Mouse (Mus musculus) lung, adult 18-20 months (tissue): Measurements from ENCODE around the gene Phf10.
"Not testable (repeated sequence)": the region's sequence is repeated elsewhere in the genome, so short reads cannot be mapped to it uniquely, and the experiment has no call there.

Source experiments
- DNase-seq, 2 experiments: peaks; one replicate each; pipeline ENCODE4 v3.0.0; 2022; ENCODE audit warnings: mixed read lengths in 2 of 2

Gene Phf10

GRCm38 (mm10) chr17:14960951-14961556 lies at the start of gene Phf10:
Phf10 (minus strand) TSS chr17:14961273.
- DNase-seq = peak; percentile 27 to 34

GRCm38 (mm10) chr17:15009706-15010413 lies 48.8 kb upstream of the Phf10 start, which contains the start of gene Gm3435:
Gm3435 (plus strand) TSS chr17:15010176.
- not testable (repeated sequence) for DNase-seq

GRCm38 (mm10) chr17:15009088-15009487 lies 48.0 kb upstream of the Phf10 start:
- DNase-seq = not testable (repeated sequence)

DNA sequence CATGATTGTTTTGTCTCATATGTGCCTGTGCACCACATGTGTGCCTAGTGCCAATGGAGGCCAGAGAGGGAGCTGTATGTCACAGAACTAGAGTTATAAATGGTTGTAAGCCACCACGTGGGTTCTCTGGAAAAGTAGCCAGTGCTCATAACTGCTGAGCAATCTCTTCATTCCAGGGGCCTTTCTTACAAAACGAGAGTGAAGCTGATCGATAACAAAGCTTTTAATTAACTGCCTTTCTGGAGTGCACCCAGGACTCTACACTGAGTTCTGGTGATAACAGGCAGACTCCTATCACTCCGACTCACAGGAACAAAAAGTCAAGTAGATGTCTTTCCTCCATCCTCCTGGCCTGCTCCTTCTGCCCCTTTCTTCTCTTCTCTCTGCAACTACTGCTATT lies 39.0 kb upstream of the Phf10 start:
- DNase-seq = not testable (repeated sequence)

DNA sequence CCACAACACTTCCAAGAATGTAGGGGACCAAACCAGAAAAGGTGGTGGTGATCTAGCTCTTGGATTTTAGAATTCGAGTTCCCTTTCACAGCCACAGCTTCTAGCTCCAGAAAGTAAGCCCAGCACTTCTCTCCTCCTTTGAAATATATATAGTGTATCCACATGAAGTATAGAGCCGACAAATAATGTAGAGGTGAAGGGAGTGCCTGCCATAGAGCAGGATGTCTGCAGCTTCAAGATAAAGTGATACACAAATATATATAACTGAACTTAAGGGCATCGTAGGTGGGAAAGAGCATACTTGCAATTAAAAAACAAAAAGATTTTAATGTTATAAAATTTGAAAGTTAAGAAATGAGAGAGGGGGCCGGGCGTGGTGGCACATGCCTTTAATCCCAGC lies 33.1 kb upstream of the Phf10 start:
- not testable (repeated sequence) for DNase-seq

- not testable (repeated sequence) for DNase-seq
These were observed 32.2 kb upstream of the Phf10 start for GRCm38 (mm10) chr17:14993139-14993832.

GRCm38 (mm10) chr17:14992522-14993138 lies 31.6 kb upstream of the Phf10 start:
- not testable (repeated sequence) for DNase-seq

DNA sequence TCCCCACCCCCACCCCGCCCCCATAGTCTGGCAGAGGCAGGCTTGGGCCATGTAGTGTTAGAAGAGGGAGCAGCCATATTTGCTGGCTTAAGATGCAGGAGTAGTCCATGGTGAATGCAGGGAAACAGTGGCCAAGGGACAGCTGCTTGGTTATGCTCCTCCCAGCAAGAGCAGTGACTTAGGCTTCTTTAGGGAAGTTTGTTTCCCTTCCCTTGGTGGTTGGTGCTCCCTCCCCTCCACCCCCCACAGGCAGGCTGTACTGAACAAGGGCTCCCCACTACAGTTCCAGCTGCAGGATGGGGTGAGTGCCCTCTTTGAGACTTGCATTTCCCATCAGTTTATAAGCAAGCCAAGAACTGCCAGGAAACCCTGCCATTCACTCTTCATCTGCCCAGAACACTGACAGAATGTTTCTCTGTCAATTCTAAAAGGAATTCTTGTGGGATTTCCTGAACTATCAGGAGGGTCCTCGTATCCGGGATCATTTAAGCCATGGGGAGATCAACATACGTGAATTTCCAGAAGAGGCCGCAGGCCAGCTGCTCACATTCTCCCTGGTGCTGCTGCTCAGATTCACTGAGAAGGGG lies 29.1 kb upstream of the Phf10 start:
- not testable (repeated sequence) for DNase-seq

GRCm38 (mm10) chr17:14978362-14979038 lies 17.4 kb upstream of the Phf10 start, which contains the start of the genes 9030025P20Rik and Gm3417:
9030025P20Rik (plus strand) TSS chr17:14978468.
Gm3417 (minus strand) TSS chr17:14978790.
- not testable (repeated sequence) for DNase-seq

GRCm38 (mm10) chr17:14977718-14978361 lies 16.8 kb upstream of the Phf10 start:
- DNase-seq = not testable (repeated sequence)

GRCm38 (mm10) chr17:14968373-14968913 lies 7.4 kb upstream of the Phf10 start:
- DNase-seq = not testable (repeated sequence)

- DNase-seq = not testable (repeated sequence)
These were observed 583 bp upstream of the Phf10 start for GRCm38 (mm10) chr17:14961557-14962154.

DNA sequence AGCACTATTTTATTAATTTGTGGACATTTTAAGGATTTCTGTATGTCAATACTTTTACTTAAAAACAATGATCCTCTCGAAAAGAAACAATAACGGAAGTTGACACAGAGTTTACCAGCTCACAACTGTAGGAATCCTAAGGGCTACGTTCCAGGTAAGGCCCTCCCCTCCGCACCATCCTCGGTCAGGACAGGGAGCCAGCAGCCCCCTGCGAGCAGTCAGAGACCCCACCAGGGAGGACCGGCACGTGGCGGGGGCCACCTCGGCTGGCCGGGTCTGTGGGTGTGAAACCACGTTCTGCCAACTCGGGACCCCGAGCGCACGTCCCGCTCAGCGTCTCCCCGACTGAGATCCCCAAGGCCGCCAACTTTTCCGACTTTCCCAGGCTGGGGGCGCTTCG lies 553 bp downstream of the Phf10 start:
- DNase-seq = peak in 1 of 2 experiments; percentile 20

DNA sequence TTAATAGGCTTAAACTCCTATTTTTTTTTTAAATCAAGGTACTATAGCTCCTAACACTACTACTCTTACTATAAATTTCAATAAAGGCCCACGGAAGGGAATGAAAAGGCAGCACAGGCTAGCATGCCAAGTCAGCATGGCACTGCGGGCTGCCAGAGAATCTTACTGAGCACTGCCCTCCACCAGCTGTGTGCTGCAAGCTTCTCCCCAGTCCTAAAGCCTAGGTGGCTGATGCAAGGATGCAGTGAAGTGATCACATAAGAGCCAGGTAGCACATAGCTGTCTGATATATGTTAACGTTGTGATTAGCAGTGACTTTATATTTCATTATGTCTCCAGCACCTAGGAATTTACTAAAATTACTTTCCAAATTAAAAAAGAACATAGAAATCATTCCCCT lies 1.1 kb downstream of the Phf10 start:
- DNase-seq = no peak

DNA sequence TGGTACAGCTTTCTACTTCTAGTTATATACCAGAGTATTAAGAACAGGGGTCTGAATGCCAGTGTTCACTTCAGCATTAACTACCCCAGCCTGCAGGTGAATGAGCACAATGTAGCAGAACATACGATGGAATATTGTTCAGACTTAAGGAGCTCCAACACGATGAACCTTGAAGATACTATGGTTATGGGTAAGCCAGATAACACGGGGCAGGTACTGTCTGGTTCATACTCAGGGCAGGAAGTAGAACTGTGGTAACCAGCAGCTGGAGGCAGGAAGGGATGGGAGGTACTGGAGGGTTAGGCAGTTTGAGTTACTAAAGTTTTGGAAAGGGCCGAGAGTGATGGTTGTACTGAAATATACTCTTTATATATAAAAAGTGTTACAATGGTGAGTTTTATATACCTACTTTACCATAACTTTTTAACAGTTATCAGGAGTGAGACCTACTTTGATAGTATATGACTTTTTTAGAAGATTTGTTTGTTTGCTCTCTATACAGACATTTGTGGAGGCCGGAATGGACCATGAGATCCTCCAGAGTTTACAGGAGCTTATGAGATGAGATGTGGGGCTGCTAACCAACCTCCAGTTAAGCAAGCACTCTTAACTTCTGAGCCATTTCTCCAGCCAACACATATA lies 2.3 kb downstream of the Phf10 start:
- no peak for DNase-seq

- peak in 1 of 2 experiments; percentile 26 for DNase-seq
These were observed 7.6 kb downstream of the Phf10 start for GRCm38 (mm10) chr17:14953452-14953851.

DNA sequence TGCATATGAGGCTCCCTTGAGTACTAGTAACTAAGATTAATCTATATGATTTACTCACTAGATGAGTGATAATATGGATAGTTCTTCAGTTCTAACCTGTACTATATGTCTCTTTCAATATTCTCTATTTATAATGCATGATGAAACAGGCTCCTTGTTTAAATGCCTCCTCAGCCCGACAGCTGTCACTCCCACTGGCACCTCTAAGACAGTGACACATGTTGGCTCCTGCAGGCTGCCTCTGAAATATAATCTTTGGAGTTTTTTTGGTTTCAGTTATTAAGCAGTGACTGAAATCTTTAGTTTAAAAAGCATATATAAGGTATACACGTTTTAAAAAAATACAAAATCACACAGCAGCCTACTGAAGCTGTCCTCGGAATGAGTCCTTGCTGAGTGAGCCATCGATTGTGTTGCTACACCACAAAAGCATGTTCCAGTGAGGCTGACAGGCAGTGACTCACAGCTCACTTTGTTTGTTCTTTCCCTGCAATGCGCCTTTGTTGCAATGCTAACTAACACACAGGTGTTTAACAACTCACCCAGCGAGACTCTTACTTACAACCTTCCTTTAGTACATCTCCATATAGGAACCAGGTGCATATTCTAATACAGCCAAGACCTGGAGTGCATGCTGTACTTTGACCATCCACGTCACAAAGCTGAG lies 11.8 kb downstream of the Phf10 start:
- no peak for DNase-seq

GRCm38 (mm10) chr17:14944551-14944950 lies 16.5 kb downstream of the Phf10 start:
- no peak for DNase-seq

- no peak for DNase-seq
These were observed 17.4 kb downstream of the Phf10 start for GRCm38 (mm10) chr17:14943729-14944059.
